Mouse (Mus musculus): ENCODE data around the gene Igfbp5. TPM values are rescaled to one million over a fixed set of nuclear protein-coding genes. Genes with fewer than 3 reads are reported as not detected.

The Igfbp5 gene
- polyA plus RNA-seq, 1 experiment from 2014 or later, result 131 TPM

DNA sequence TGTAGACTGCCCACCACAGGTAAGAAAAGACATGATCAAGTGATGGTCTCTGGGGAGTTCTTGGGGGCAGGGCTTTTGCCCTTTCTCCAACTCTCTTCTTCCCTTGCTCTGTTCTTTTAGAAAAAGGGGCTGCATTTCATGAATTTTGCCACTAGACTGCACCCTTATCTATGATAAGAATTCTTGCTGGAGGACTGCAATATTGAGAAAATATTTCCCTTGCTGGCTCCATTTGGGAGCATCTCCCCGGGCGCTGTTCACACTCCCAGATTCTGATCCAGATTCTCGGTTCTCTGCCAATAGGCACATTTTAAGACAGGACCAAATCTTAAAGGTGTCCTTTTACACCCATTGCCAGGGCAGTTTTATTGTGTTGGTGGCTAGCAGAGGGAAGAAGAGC is 1.4 kb upstream of the Igfbp5 start:
- Histone ChIP-seq H3K36me3 (no peaks in the 10 kb centered on the region), H3K4me2 (replicated peaks) (0 out of 2 replicates have a peak overlapping the region, but pooled peaks have one; percentile 82), H3K27ac (replicated peaks) (no peak overlapping the region), H3K9ac (no peak overlapping the region), H3K4me3 (replicated peaks) (no peak overlapping the region), H3K4me1 (peaks cover 58% of the 10 kb centered on the region), H3K27me3 (peaks cover 3% of the 10 kb centered on the region; the same call in 1 of the 2 replicates), H3K9me3 (replicated peaks) (no peaks in the 10 kb centered on the region)
- 18% methylated on average over 3 of the region's 3 CpGs for WGBS
- ATAC-seq (ENCODE audit: insufficient number of reproducible peaks, low FRiP score, low TSS enrichment, low read depth), result no peak

DNA sequence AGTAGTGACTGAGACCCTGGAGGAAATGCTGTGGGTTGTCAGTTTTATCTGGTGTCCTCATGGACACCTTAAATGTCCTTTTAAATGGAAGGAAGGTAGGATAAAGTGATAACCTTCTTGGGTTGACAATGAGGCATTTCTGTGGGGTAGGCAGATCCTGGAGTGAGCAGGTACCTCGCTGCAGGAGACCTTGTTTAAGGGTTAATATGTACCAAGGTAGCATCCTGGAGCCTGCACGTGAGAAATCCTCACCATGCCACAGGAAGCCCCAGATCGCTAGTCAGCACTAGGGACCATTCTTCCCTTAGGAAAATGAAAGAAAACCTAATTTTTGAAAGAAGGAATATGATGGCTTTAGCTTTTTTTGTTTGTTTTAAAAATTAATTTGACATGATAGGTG is 1.0 kb upstream of the Igfbp5 start:
- peak overlapping the region; percentile 82; the same call in 1 of the 2 replicates for H3K4me2 ChIP-seq (replicated peaks)
- no peak overlapping the region for H3K27ac ChIP-seq (replicated peaks)
- H3K9ac ChIP-seq, result no peak overlapping the region
- H3K9me3 ChIP-seq (replicated peaks), result no peaks in the 10 kb centered on the region
- peaks cover 62% of the 10 kb centered on the region for H3K4me1 ChIP-seq
- peaks cover 3% of the 10 kb centered on the region; the same call in 1 of the 2 replicates for H3K27me3 ChIP-seq
- H3K36me3 ChIP-seq, result no peaks in the 10 kb centered on the region
- H3K4me3 ChIP-seq (replicated peaks), result no peak overlapping the region; the same call in 1 of the 2 replicates
- no peak for ATAC-seq (ENCODE audit: insufficient number of reproducible peaks, low FRiP score, low TSS enrichment, low read depth)
- WGBS, result 8% methylated on average over 3 of the region's 3 CpGs

DNA sequence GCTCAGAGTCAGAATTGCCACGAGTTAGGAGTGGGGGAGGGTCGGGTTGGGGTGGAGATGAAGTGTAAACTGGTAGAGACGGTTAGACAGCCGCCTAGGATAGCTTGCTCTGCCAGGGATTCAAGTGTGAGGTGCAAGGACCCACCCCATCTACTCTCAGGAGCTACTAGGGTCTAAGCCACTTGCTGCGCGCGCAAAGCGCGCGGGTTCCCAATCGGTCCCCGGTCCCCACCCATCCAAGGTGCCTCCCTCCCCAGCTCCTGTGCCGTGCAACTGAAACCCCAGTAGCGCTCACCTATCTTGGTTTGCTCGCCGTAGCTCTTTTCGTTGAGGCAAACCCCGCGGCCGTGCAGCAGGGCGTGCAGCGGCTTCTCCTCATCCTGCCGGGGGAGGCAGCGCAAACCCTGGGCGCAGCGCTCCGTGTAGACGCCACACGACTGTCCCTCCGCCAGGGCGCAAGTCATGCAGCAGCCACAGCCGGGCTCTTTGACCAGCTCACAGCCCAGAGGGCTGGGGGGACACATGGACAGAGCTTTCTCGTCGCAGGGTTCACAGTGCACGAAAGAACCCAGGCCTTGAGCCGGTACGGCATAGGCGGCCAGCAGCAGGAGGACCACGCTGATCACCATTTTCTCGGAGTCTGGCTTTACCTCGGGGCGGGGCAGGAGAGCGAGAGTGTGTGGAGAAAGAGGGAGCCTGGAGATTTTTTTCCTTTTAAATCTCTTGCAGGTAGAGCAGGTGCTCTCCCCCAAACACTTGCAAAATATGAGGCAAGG is 985 bp downstream of the Igfbp5 start:
- H3K4me3 ChIP-seq (replicated peaks), result peak overlapping the region; percentile 69
- WGBS, result under 1% methylated on average over 43 of the region's 43 CpGs
- H3K4me2 ChIP-seq (replicated peaks), result peak overlapping the region; percentile 82
- peaks cover 76% of the 10 kb centered on the region for H3K4me1 ChIP-seq
- no peaks in the 10 kb centered on the region for H3K36me3 ChIP-seq
- peaks cover 3% of the 10 kb centered on the region; the same call in 1 of the 2 replicates for H3K27me3 ChIP-seq
- no peak for ATAC-seq (ENCODE audit: insufficient number of reproducible peaks, low FRiP score, low TSS enrichment, low read depth)
- H3K9me3 ChIP-seq (replicated peaks), result no peaks in the 10 kb centered on the region
- peak overlapping the region; percentile 72 for H3K9ac ChIP-seq
- H3K27ac ChIP-seq (replicated peaks), result peak overlapping the region; percentile 93

DNA sequence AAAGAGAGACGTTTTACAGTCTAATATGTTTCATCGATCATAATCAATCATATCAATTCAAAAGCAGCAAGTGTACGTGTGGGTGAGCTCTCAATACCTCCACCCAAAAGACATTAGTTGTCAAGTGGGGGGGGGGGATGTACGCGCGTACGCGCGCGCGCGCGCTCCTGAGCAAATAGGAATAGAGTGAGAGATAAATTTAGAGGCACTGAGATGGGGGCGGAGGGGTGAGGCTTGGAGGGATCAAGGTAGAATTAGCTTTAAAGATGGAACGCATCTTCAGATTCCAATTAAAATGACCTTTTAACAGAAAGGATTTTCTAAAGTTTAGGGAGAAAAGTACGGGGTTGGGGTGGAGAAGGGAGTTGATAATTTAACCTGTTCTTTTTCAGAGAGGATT is 1.6 kb downstream of the Igfbp5 start:
- Histone ChIP-seq H3K4me3 (replicated peaks) (peak overlapping the region; percentile 69), H3K27me3 (peaks cover 3% of the 10 kb centered on the region; the same call in 1 of the 2 replicates), H3K36me3 (no peaks in the 10 kb centered on the region), H3K4me2 (replicated peaks) (peak overlapping the region; percentile 82), H3K9ac (peak overlapping the region; percentile 72), H3K27ac (replicated peaks) (peak overlapping the region; percentile 93), H3K9me3 (replicated peaks) (no peaks in the 10 kb centered on the region), H3K4me1 (peaks cover 73% of the 10 kb centered on the region)
- under 1% methylated on average over 16 of the region's 16 CpGs for WGBS
- ATAC-seq (ENCODE audit: insufficient number of reproducible peaks, low FRiP score, low TSS enrichment, low read depth), result no peak

DNA sequence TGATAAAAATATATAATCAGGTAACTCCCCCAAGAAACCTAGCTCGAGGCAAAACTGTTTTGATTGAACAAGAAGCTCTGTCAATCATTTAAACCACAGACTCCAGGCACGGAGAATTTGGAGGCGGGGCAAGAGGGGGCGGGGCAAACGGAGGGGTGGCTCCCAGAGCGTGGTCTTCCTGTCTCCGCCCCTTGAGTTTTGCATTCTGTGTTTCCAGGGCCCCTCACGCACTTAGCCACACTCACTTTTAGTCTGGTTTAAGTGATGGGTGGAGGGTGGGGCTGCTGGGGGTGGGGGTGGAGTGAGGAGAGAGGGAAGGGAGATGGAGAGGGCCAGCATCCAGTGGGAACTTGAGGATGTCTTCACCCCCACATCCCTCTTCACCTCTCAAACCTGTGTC is 2.2 kb downstream of the Igfbp5 start:
- Histone ChIP-seq H3K4me3 (replicated peaks) (peak overlapping the region; percentile 69), H3K36me3 (no peaks in the 10 kb centered on the region), H3K4me1 (peaks cover 70% of the 10 kb centered on the region), H3K4me2 (replicated peaks) (peak overlapping the region; percentile 82), H3K9me3 (replicated peaks) (no peaks in the 10 kb centered on the region), H3K27me3 (peaks cover 3% of the 10 kb centered on the region; the same call in 1 of the 2 replicates), H3K9ac (no peak overlapping the region), H3K27ac (replicated peaks) (peak overlapping the region; percentile 93)
- peak; percentile 55; the same call in 1 of the 2 replicates for ATAC-seq (ENCODE audit: insufficient number of reproducible peaks, low FRiP score, low TSS enrichment, low read depth)
- WGBS, result 0% methylated on average over 8 of the region's 8 CpGs

DNA sequence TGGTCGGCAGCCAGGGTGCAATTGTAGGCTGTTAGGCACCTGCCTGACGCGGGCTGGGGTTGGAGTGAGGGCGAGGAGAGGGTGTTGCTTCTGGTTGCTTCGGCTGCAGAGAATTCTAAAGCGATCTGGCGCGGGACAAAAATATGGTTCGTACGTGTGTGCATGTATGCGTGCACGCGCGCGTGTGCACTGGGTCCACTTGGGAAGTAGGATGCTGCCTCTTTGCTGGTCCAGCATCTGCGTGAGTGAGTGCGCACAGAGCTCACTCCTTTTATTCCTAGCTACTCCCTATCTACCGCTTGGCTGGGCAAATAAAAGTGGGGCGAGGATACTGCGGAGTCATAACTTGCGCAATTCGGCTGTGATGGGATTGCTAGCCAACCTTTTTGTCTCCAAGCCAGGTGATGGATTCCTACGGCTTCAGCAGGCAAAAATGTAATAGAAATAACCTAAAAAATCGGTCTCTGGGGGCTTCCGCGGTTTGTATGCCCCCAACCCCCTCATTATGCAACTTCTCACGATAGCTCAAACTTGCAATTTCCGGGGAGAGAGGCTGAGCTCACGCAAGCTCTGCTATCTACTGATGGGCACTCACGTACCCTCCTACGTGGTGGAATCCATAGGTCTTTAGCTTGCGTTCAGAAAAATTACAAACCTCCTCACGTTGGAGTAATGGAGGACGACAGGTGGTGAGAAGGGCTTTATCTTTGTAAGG is 2.8 kb downstream of the Igfbp5 start:
- ATAC-seq (ENCODE audit: insufficient number of reproducible peaks, low FRiP score, low TSS enrichment, low read depth), result no peak
- Histone ChIP-seq H3K9me3 (replicated peaks) (no peaks in the 10 kb centered on the region), H3K27me3 (no peaks in the 10 kb centered on the region), H3K9ac (no peak overlapping the region; the same call in 1 of the 2 replicates), H3K36me3 (no peaks in the 10 kb centered on the region), H3K4me1 (peaks cover 74% of the 10 kb centered on the region), H3K27ac (replicated peaks) (peak overlapping the region; percentile 77), H3K4me3 (replicated peaks) (peak overlapping the region; percentile 69), H3K4me2 (replicated peaks) (peak overlapping the region; percentile 82)
- WGBS, result under 1% methylated on average over 34 of the region's 34 CpGs

DNA sequence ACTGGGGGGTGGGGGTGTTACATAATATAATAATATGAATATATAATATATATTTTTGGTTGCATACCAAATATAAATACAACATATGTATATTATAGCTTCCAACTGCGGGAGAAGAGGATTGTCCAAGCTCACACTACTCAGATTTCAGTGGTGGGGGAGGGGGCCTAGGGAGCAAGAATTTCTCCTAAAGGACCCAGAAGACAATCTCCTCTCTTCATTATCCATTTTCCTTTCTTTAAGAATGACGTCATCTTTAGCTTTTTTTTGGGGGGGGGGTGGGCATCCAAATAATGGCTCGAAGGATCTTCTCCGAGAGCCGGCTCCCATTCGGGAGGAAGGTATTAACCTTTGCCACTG is 3.4 kb downstream of the Igfbp5 start:
- H3K4me1 ChIP-seq, result peaks cover 75% of the 10 kb centered on the region
- H3K4me2 ChIP-seq (replicated peaks), result peak overlapping the region; percentile 82
- no peak for ATAC-seq (ENCODE audit: insufficient number of reproducible peaks, low FRiP score, low TSS enrichment, low read depth)
- no peaks in the 10 kb centered on the region for H3K27me3 ChIP-seq
- 0% methylated on average over 6 of the region's 6 CpGs for WGBS
- H3K36me3 ChIP-seq, result 0 out of 2 replicates have a peak, but pooled peaks cover 4% of the 10 kb centered on the region
- peak overlapping the region; percentile 69 for H3K4me3 ChIP-seq (replicated peaks)
- H3K9me3 ChIP-seq (replicated peaks), result no peaks in the 10 kb centered on the region
- H3K27ac ChIP-seq (replicated peaks), result peak overlapping the region; percentile 77
- no peak overlapping the region; the same call in 1 of the 2 replicates for H3K9ac ChIP-seq

DNA sequence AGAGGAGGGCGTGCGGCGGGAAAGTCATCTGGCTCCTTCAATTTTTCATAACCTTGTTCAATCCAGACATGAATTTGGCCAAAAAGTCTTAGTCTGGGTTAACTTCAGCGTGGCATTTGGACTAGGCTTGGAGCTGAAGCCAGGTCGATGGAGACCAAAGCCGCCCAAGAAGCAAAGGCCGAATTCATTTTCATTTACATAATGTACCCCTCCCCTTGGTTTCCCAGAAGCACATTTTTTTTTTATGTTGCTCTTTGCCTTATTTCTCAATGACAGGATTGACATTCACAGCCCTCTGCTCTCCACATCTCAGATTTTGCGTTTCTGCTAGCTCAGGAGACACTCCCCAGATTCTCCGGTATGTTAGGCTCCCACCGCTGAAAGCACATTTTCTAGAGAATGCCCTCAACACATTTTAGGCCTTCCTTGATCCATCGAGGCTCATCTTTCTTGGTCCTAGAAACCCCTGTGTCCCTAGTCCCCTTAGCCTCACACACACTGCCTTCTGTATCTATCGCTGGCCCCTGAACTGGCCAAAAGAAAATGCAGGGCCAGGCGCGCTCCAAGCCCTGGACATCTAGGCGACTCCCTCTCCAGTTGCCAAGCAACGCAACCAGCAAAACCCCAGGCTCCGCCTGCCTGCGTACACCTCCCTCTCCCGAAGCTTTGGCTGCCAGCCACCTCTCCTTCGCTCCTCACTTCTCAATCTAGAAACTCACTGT is 3.9 kb downstream of the Igfbp5 start:
- Histone ChIP-seq H3K4me3 (replicated peaks) (peak overlapping the region; percentile 69), H3K27me3 (no peaks in the 10 kb centered on the region), H3K4me2 (replicated peaks) (peak overlapping the region; percentile 82), H3K9ac (no peak overlapping the region), H3K9me3 (replicated peaks) (no peaks in the 10 kb centered on the region), H3K27ac (replicated peaks) (peak overlapping the region; percentile 67), H3K36me3 (0 out of 2 replicates have a peak, but pooled peaks cover 4% of the 10 kb centered on the region), H3K4me1 (peaks cover 75% of the 10 kb centered on the region)
- ATAC-seq (ENCODE audit: insufficient number of reproducible peaks, low FRiP score, low TSS enrichment, low read depth), result 0 out of 2 replicates have a peak, but pooled peaks have one; percentile 36
- 2% methylated on average over 20 of the region's 20 CpGs for WGBS

DNA sequence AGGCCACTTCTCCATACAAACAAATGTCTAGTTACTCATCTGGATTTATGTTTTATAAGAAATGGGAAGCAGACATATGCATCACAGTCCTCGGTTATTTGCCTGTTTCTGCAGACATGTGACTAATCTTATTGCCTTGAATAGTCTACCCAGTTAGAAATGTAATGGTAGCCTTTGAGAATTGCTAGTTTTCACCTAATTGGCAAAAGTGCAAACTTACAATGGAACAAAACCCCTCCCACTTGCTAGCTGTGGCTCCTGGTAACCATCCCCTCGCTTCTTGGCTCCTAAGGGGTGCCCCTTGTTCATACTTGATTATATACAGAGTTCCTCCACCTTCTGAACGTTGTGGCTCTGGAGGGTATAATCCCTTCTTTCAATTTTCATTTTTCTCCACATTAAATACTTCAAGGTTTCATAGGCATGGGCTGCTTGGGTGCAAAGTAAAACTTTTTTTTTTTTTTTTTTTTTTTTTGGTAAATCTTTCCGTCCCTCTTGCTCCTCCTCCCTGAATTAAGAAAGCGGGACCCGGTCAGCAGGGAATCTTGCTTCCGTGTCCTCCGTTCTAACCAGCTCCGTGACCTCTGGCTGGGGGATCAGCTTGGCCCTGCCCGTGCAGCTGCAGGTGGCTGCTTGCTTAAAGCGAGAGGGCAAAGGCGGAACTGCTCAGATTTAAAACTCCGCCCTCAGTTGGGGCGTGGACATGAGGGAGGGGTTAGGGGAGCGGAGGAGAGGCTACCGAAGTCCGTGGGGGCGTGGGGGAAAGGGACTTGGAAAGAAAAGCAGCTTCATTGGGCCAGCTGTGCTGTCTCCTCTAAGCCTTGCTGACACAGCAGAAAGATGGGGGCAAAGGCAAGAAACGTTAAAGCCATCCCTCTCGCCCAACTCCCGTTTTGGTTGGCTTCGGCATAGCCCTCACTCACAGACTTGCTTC is 4.7 kb downstream of the Igfbp5 start:
- peak overlapping the region; percentile 67 for H3K27ac ChIP-seq (replicated peaks)
- peaks cover 74% of the 10 kb centered on the region for H3K4me1 ChIP-seq
- no peak overlapping the region for H3K9ac ChIP-seq
- 0 out of 2 replicates have a peak, but pooled peaks have one; percentile 12 for ATAC-seq (ENCODE audit: insufficient number of reproducible peaks, low FRiP score, low TSS enrichment, low read depth)
- H3K36me3 ChIP-seq, result 0 out of 2 replicates have a peak, but pooled peaks cover 4% of the 10 kb centered on the region
- 6% methylated on average over 22 of the region's 22 CpGs for WGBS
- peak overlapping the region; percentile 82 for H3K4me2 ChIP-seq (replicated peaks)
- H3K27me3 ChIP-seq, result no peaks in the 10 kb centered on the region
- no peaks in the 10 kb centered on the region for H3K9me3 ChIP-seq (replicated peaks)
- H3K4me3 ChIP-seq (replicated peaks), result peak overlapping the region; percentile 69

DNA sequence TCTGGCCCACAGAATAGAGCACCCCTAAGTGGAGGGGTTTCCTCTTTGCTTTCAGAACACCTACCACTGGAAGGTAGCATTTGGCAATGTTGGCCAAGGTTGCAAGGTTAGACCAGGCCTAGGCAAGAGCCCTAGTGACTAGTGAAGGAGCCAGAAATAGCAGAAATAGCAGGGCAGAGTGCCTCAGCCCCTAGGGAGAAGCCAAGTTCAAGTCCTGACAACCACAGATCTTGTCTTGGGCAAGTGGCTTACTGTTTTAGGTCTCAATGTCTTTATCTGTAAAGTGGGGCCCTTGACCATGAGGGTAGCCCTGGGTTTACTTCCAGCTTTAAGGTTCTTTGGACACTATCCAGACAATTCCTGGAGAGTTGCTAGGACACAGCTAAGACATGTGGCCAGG is 5.4 kb downstream of the Igfbp5 start:
- H3K9ac ChIP-seq, result no peak overlapping the region
- no peaks in the 10 kb centered on the region for H3K27me3 ChIP-seq
- H3K4me3 ChIP-seq (replicated peaks), result 0 out of 2 replicates have a peak overlapping the region, but pooled peaks have one; percentile 69
- no peak overlapping the region for H3K27ac ChIP-seq (replicated peaks)
- H3K9me3 ChIP-seq (replicated peaks), result no peaks in the 10 kb centered on the region
- 0 out of 2 replicates have a peak, but pooled peaks cover 4% of the 10 kb centered on the region for H3K36me3 ChIP-seq
- peaks cover 72% of the 10 kb centered on the region for H3K4me1 ChIP-seq
- H3K4me2 ChIP-seq (replicated peaks), result no peak overlapping the region
- ATAC-seq (ENCODE audit: insufficient number of reproducible peaks, low FRiP score, low TSS enrichment, low read depth), result no peak

Data from embryonic facial prominence, embryonic 15.5 days (tissue).